Mouse (Mus musculus) leukemia stem cell, adult 10-12 weeks (primary cell): ENCODE data around the gene Oog2. TPM values are rescaled to one million over a fixed set of nuclear protein-coding genes. Genes with fewer than 3 reads are reported as not detected.

ENCODE experiments used
- polyA plus RNA-seq: library from polyadenylated mRNA; stranded (reverse); fragments of >175 nt; gene quantifications from 2 replicates; pipeline ENCODE4 v1.2.3, GENCODE M21; 2012; ENCODE audit warnings: low replicate concordance

Gene Oog2
- polyA plus RNA-seq: not detected in 2 replicates

DNA sequence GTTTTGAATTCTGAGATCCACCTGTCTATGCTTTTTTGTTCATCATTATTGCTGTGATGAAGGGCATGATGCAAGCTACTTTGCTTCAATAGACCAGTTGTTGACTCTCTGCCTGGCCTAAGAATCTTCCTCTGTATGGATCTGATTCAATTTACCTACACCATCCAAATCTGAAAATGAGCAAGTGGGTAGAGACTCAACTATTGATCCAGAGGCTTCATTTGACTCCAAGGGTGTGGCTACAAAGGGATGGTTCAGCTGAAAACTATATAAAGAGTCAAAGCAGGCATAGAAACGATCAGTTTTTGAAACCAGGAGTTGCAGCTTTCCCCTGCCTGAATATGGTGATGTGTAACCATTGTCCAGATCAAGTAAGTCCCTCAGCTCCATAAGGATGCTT, at the start of gene Oog2:
Gene Oog2, plus strand, starts transcription at position 301 of the 400 bp plus-strand sequence.

DNA sequence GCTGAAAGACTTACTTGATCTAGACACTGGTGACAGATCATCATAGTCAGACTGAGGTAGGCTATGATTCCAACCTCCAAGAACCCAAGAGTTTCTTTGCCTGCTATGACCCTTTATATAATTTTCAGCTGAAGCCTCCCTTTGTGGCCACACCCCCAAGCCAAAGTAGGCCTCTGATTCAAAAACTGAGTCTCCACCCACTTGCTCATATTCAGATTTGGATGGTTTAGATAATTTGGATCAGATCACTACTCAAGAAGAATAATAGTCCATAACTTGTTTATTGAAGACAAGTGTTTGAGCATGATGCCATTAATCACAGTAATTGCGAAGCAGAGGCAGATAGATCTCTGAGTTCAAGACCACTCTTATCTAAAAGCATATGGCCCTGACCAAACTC, 28.0 kb upstream of the Oog2 start, which contains the start of gene Oog3:
Gene Oog3, minus strand, starts transcription at position 101 of the 400 bp plus-strand sequence.

DNA sequence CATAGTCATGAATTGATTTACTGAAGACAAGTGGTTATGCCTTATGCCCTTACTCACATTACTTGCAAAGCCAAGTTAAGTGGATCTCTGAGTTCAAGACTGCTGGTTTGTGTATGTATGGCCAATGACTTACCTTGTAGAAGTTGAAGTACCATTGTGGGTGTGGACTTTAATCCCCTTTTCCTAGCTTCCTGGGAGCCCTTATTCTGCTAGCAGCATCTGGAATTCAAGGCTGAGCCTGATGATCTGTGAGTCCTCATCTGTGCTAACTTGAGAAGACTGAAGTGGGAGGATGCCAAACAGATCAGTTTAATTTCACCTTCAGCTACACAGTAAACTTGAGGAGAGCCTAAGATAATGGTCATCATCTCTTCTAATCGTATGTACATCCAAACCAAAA, 22.7 kb downstream of the Oog2 start, which contains the start of gene C87977:
Gene C87977, minus strand, starts transcription at position 101 of the 400 bp plus-strand sequence.

Other genes starting within 250 kb of the Oog2 start
- not detected in 2 replicates for gene Pramef25, start 239.7 kb upstream of the Oog2 start, polyA plus RNA-seq
- not detected in 2 replicates for gene Gm13101, start 223.8 kb upstream of the Oog2 start, polyA plus RNA-seq
- gene Pramef17, start 196.3 kb upstream of the Oog2 start, polyA plus RNA-seq: not detected in 2 replicates
- not detected in 2 replicates for gene Pramel4, start 131.6 kb upstream of the Oog2 start, polyA plus RNA-seq
- not detected in 2 replicates for gene Gm13102, start 84.2 kb upstream of the Oog2 start, polyA plus RNA-seq
- not detected in 2 replicates for gene Oog3, start 28.1 kb upstream of the Oog2 start, polyA plus RNA-seq
- gene C87977, start 22.6 kb downstream of the Oog2 start, polyA plus RNA-seq: not detected in 2 replicates
- gene Pramel5, start 89.8 kb downstream of the Oog2 start, polyA plus RNA-seq: not detected in 2 replicates
- gene Gm13128, start 139.5 kb downstream of the Oog2 start, polyA plus RNA-seq: not detected in 2 replicates
- not detected in 2 replicates for gene Gm13119, start 167.2 kb downstream of the Oog2 start, polyA plus RNA-seq
- not detected in 2 replicates for gene Pramef20, start 187.2 kb downstream of the Oog2 start, polyA plus RNA-seq
- gene Pramef12, start 217.7 kb downstream of the Oog2 start, polyA plus RNA-seq: not detected in 2 replicates
- not detected in 2 replicates for gene 1700012P22Rik, start 248.1 kb downstream of the Oog2 start, polyA plus RNA-seq